Mouse (Mus musculus) adrenal gland (tissue): Measurements from ENCODE around the gene Hoxa3.

Source experiments
- intact Hi-C: fragments of 180-260 bp; cut with DNase I; formaldehyde crosslinking; loops from one replicate; pipeline ENCODE4 v1.15.1; 2025
- microRNA-seq, 2 experiments: library from miRNA; unstranded; fragments of <30 nt; microRNA quantifications; one replicate each; pipeline ENCODE4; 2019

Hoxa3 gene

DNA sequence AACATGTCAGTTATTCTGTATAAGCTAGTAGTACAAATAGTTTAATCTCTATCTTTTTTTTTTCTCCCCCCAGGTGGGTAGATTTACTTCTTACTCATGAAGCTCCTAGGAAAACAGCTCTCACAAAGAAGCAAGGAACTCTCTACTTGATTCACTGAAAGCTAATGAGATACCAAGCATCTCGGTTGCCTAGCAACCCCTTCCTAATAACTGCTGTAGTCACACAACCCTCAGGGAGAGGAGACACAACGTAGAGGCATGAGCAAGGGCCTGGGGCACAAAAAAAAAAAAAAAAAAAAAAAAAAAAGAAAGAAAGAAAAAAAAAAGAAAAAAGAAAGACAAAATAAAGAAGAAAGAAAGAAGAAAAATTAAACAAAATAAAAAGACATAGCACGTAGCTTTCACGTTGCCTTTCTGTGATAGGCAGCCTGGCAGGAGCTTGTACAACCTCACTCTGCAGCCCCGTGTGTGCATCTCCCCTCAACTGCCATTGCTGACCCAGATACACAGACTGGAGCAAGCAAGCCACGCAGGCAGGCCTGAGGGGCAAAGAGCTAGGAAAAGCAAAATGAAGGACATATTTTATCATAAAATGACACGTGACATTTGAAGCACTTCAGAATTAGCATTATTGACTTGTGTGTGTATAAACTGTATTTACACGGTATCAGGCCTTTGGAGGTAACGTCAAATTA is 75.1 kb downstream of the Hoxa3 start:
- intact Hi-C loops: no loop called here

DNA sequence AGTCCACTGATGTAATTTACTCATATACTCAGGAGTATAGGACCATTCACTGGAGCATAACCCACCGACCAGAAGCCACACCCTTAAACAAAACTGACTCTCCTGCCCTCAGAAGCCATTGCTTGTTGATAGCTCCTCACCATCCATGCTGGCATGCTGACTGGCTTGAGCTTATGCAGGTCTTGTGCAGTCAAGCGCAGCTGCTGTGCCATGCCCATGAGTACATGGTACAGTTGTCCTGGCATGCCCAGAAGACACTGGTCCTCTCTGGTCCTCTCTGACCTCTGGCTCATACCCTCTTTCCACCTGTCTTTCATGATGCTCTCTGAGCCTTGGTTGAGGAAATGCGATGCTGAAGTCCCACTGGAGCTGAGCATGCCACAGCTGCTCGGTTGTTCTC is 89.5 kb downstream of the Hoxa3 start:
- intact Hi-C loops: no loop called here

DNA sequence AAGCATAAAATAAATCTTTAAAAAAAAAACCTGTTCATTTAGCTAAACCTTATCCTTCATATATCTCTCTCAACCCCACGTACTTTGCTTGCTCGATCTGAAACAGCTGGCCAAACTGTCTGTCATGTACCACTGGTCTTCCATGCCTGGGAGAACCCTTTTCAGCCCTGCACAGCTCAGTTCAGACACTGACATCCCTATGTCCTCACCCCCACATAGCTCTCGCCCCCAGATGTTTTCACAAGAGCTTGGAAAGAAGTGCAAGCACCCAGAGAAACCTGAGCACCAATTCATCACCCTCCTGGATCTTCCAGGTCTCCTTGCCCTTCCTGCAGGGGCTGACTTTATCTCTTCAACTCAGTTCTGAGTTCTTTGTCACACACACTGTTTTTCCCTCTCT is 92.0 kb downstream of the Hoxa3 start:
- intact Hi-C loops: no loop called here

Small RNA genes lying within 50 kb of the gene (microRNA-seq; reads per million reads assigned to microRNA genes)
- 55.5 to 61.4 reads per million in 2 experiments for gene Mir196b
